Mouse (Mus musculus): ENCODE results near the gene Tmem262. TPM values are rescaled to one million over a fixed set of nuclear protein-coding genes. Genes with fewer than 3 reads are reported as not detected.

The Tmem262 gene
- total and polyA plus RNA-seq, 3 experiments, result 0.18 TPM; not detected in 2

GRCm38 (mm10) chr19:6054296-6054695 is 25.5 kb upstream of the Tmem262 start:
- H3K9me3 ChIP-seq (replicated peaks; ENCODE audit: insufficient read depth, low read length), result no peaks in the 10 kb centered on the region
- peaks cover 35% of the 10 kb centered on the region for H3K79me2 ChIP-seq (ENCODE audit: control insufficient read depth, insufficient read depth, low read length, poor library complexity)
- peaks cover 0 to 10% of the 10 kb centered on the region in 2 experiments; a peak in 1 of 4 replicates for H3K4me1 ChIP-seq (ENCODE audit: control insufficient read depth in 1 of 2, insufficient read depth in 2 of 2, low read length in 2 of 2)
- no peak overlapping the region for H3K4me3 ChIP-seq (ENCODE audit: control insufficient read depth in 1 of 2, insufficient read depth in 1 of 2, low read depth in 2 of 2, low read length in 2 of 2)
- peak; percentile 41 for DNase-seq (ENCODE audit: low read depth, low spot score)
- no peaks in the 10 kb centered on the region for H3K27me3 ChIP-seq (ENCODE audit: control insufficient read depth in 1 of 2, insufficient read depth in 2 of 2, low read length in 2 of 2)
- H3K27ac ChIP-seq (ENCODE audit: control insufficient read depth, low read depth, low read length), result no peak overlapping the region
- H3K36me3 ChIP-seq (ENCODE audit: control insufficient read depth in 1 of 2, insufficient read depth in 2 of 2, low read length in 2 of 2), result peaks cover 10 to 18% of the 10 kb centered on the region in 2 experiments
- no peak overlapping the region for H3K9ac ChIP-seq (ENCODE audit: control insufficient read depth, low read depth, low read length, poor library complexity, severe bottlenecking)
- TF ChIP-seq MAX (IDR thresholded peaks at IDR 0.05; ENCODE audit: low read length) (0 out of 2 replicates have a peak, but pooled peaks have one; percentile 38), ZMIZ1 (IDR thresholded peaks at IDR 0.05; ENCODE audit: low read depth, low read length) (0 out of 2 replicates have a peak, but pooled peaks have one; percentile 44), E2F4 (IDR thresholded peaks at IDR 0.05; ENCODE audit: borderline replicate concordance, low read depth, low read length) (no peak)

GRCm38 (mm10) chr19:6056696-6057095 is 23.1 kb upstream of the Tmem262 start:
- Histone ChIP-seq H3K27me3 (ENCODE audit: control insufficient read depth in 1 of 2, insufficient read depth in 2 of 2, low read length in 2 of 2) (no peaks in the 10 kb centered on the region), H3K9me3 (replicated peaks; ENCODE audit: insufficient read depth, low read length) (no peaks in the 10 kb centered on the region), H3K4me3 (ENCODE audit: control insufficient read depth in 1 of 2, insufficient read depth in 1 of 2, low read depth in 2 of 2, low read length in 2 of 2) (peak overlapping the region; percentile 95), H3K4me1 (ENCODE audit: control insufficient read depth in 1 of 2, insufficient read depth in 2 of 2, low read length in 2 of 2) (peaks cover 0 to 10% of the 10 kb centered on the region in 2 experiments; a peak in 1 of 4 replicates), H3K27ac (ENCODE audit: control insufficient read depth, low read depth, low read length) (no peak overlapping the region), H3K79me2 (ENCODE audit: control insufficient read depth, insufficient read depth, low read length, poor library complexity) (peaks cover 39% of the 10 kb centered on the region), H3K9ac (ENCODE audit: control insufficient read depth, low read depth, low read length, poor library complexity, severe bottlenecking) (peak overlapping the region; percentile 96), H3K36me3 (ENCODE audit: control insufficient read depth in 1 of 2, insufficient read depth in 2 of 2, low read length in 2 of 2) (peaks cover 8 to 18% of the 10 kb centered on the region in 2 experiments)
- TF ChIP-seq GATA1 (IDR thresholded peaks at IDR 0.05; ENCODE audit: low read depth, low read length) (no peak), MAZ (IDR thresholded peaks at IDR 0.05; ENCODE audit: low read depth, low read length) (no peak)
- DNase-seq (ENCODE audit: low read depth, low spot score), result no peak

- Histone ChIP-seq H3K36me3 (ENCODE audit: control insufficient read depth in 1 of 2, insufficient read depth in 2 of 2, low read length in 2 of 2) (peaks cover 4 to 21% of the 10 kb centered on the region in 2 experiments), H3K4me1 (ENCODE audit: control insufficient read depth in 1 of 2, insufficient read depth in 2 of 2, low read length in 2 of 2) (peaks cover 0 to 15% of the 10 kb centered on the region in 2 experiments; a peak in 1 of 4 replicates)
- TF ChIP-seq E2F4 (IDR thresholded peaks at IDR 0.05; ENCODE audit: borderline replicate concordance, low read depth, low read length), result peak; percentile 11; the same call in 1 of the 2 replicates
- TF ChIP-seq RCOR1 (IDR thresholded peaks at IDR 0.05; ENCODE audit: low read depth, low read length), result no peak
- TF ChIP-seq CHD2 (IDR thresholded peaks at IDR 0.05; ENCODE audit: low read length), result no peak
- peak; percentile 71; the same call in 1 of the 2 replicates for TF ChIP-seq KAT2A (conservative IDR thresholded peaks at IDR 0.05; ENCODE audit: low read depth, low read length)
- no peak for TF ChIP-seq BHLHE40 (IDR thresholded peaks at IDR 0.05; ENCODE audit: borderline replicate concordance, low read depth, low read length)
- TF ChIP-seq ZMIZ1 (IDR thresholded peaks at IDR 0.05; ENCODE audit: low read depth, low read length), result peak; percentile 74
- no peak for TF ChIP-seq ZKSCAN1 (IDR thresholded peaks at IDR 0.05; ENCODE audit: low read depth, low read length)
- TF ChIP-seq POLR2A (IDR thresholded peaks at IDR 0.05; ENCODE audit: control insufficient read depth in 1 of 2, insufficient read depth in 1 of 2, low read depth in 1 of 2, low read length in 2 of 2, poor library complexity in 1 of 2), result peak; percentile 88 to 98
- TF ChIP-seq USF2 (IDR thresholded peaks at IDR 0.05; ENCODE audit: borderline replicate concordance in 1 of 2, insufficient read depth in 1 of 2, low read depth in 1 of 2, low read length in 2 of 2), result no peak
- peak; percentile 59 for TF ChIP-seq SIN3A (IDR thresholded peaks at IDR 0.05; ENCODE audit: low read length)
- TF ChIP-seq ZC3H11A (IDR thresholded peaks at IDR 0.05; ENCODE audit: low read depth, low read length), result no peak
- no peak for TF ChIP-seq ZNF384 (IDR thresholded peaks at IDR 0.05; ENCODE audit: low read depth, low read length)
- 0 out of 6 replicates have a peak, but pooled peaks of 1 of the 3 experiments have one; percentile 5 for TF ChIP-seq CTCF (IDR thresholded peaks at IDR 0.05 in 2 of 3, conservative IDR thresholded peaks at IDR 0.05 in 1 of 3; ENCODE audit: control insufficient read depth in 1 of 3, insufficient read depth in 1 of 3, low read depth in 2 of 3, low read length in 3 of 3, poor library complexity in 1 of 3, severe bottlenecking in 1 of 3)
- no peak for TF ChIP-seq MEF2A (IDR thresholded peaks at IDR 0.05; ENCODE audit: extremely low read depth, insufficient replicate concordance, low read depth, low read length, poor library complexity, severe bottlenecking)
- TF ChIP-seq GATA1 (IDR thresholded peaks at IDR 0.05; ENCODE audit: low read depth, low read length), result no peak
- peak; percentile 70; the same call in 1 of the 2 replicates for TF ChIP-seq UBTF (IDR thresholded peaks at IDR 0.05; ENCODE audit: borderline replicate concordance, insufficient read depth, low read depth, low read length)
- TF ChIP-seq MXI1 (IDR thresholded peaks at IDR 0.05; ENCODE audit: low read depth, low read length), result no peak; the same call in none of the 2 replicates
- TF ChIP-seq MYB (IDR thresholded peaks at IDR 0.05; ENCODE audit: low read depth, low read length), result no peak
- no peak for TF ChIP-seq MAFK (IDR thresholded peaks at IDR 0.05; ENCODE audit: borderline replicate concordance, low read depth, low read length)
- TF ChIP-seq POLR2AphosphoS2 (IDR thresholded peaks at IDR 0.05; ENCODE audit: low read length), result peak; percentile 95
- TF ChIP-seq JUND (IDR thresholded peaks at IDR 0.05; ENCODE audit: low read depth, low read length), result no peak
Measured at GRCm38 (mm10) chr19:6057313-6058096, 22.3 kb upstream of the Tmem262 start, which contains the start of the genes Mrpl49 and Fau. Gene Mrpl49, minus strand, starts transcription at chr19:6057785. Gene Fau, plus strand, starts transcription at chr19:6057844.

More at GRCm38 (mm10) chr19:6057313-6058096, 22.3 kb upstream of the Tmem262 start, which contains the start of the genes Mrpl49 and Fau:
- Histone ChIP-seq H3K9ac (ENCODE audit: control insufficient read depth, low read depth, low read length, poor library complexity, severe bottlenecking) (peak within 1 kb of the TSS; percentile 96), H3K27ac (ENCODE audit: control insufficient read depth, low read depth, low read length) (peak within 1 kb of the TSS; percentile 67), H3K27me3 (ENCODE audit: control insufficient read depth in 1 of 2, insufficient read depth in 2 of 2, low read length in 2 of 2) (no peaks in the 10 kb centered on the region), H3K9me3 (replicated peaks; ENCODE audit: insufficient read depth, low read length) (no peaks in the 10 kb centered on the region), H3K4me3 (ENCODE audit: control insufficient read depth in 1 of 2, insufficient read depth in 1 of 2, low read depth in 2 of 2, low read length in 2 of 2) (peak within 1 kb of the TSS; percentile 95), H3K79me2 (ENCODE audit: control insufficient read depth, insufficient read depth, low read length, poor library complexity) (peaks cover 46% of the 10 kb centered on the region)
- peak; percentile 98 for DNase-seq (ENCODE audit: low read depth, low spot score)

Measured in MEL (cell line).